Mouse (Mus musculus) adrenal gland, adult (tissue): ENCODE measurements around the gene Gtpbp10.

ENCODE experiments used
- DNase-seq, 2 experiments: peaks; one replicate each; pipeline ENCODE4 v3.0.0; 2022 to 2023; ENCODE audit warnings: low spot score in 1 of 2; ENCODE audit not compliant: inconsistent age in 2 of 2

Gtpbp10 gene

GRCm38 (mm10) chr5:5559079-5559740 lies at the start of gene Gtpbp10:
Gene Gtpbp10, minus strand, starts transcription at chr5:5559538.
- DNase-seq = peak; percentile 93 to 98

GRCm38 (mm10) chr5:5587686-5588085 lies 28.3 kb upstream of the Gtpbp10 start:
- no peak for DNase-seq

GRCm38 (mm10) chr5:5573749-5574317 lies 14.5 kb upstream of the Gtpbp10 start, which contains the start of gene Gm8773:
Gene Gm8773, plus strand, starts transcription at chr5:5573799.
- peak in 1 of 2 experiments; percentile 35 for DNase-seq

- DNase-seq = no peak
Observed at GRCm38 (mm10) chr5:5562435-5562834, 3.1 kb upstream of the Gtpbp10 start.

GRCm38 (mm10) chr5:5561041-5561706 lies 1.8 kb upstream of the Gtpbp10 start:
- DNase-seq = no peak

- no peak for DNase-seq
Observed at GRCm38 (mm10) chr5:5559798-5560197, 460 bp upstream of the Gtpbp10 start.

- no peak for DNase-seq
Observed at GRCm38 (mm10) chr5:5551110-5551509, 8.2 kb downstream of the Gtpbp10 start.

GRCm38 (mm10) chr5:5540385-5540784 lies 19.0 kb downstream of the Gtpbp10 start:
- no peak for DNase-seq

- no peak for DNase-seq
Observed at GRCm38 (mm10) chr5:5539771-5540170, 19.6 kb downstream of the Gtpbp10 start.

- DNase-seq = no peak
Observed at GRCm38 (mm10) chr5:5536131-5536530, 23.2 kb downstream of the Gtpbp10 start.

- DNase-seq = no peak
Observed at GRCm38 (mm10) chr5:5533656-5534420, 25.5 kb downstream of the Gtpbp10 start.

GRCm38 (mm10) chr5:5515411-5515810 lies 43.9 kb downstream of the Gtpbp10 start:
- DNase-seq = peak in 1 of 2 experiments; percentile 18

- DNase-seq = peak; percentile 97 to 98
Observed at GRCm38 (mm10) chr5:5514196-5515076, 44.9 kb downstream of the Gtpbp10 start, which contains the start of gene Cldn12. Gene Cldn12, minus strand, starts transcription at chr5:5514958.

- no peak for DNase-seq
Observed at GRCm38 (mm10) chr5:5511401-5511800, 47.9 kb downstream of the Gtpbp10 start.

- DNase-seq = no peak
Observed at GRCm38 (mm10) chr5:5510989-5511388, 48.3 kb downstream of the Gtpbp10 start.

- no peak for DNase-seq
Observed at GRCm38 (mm10) chr5:5510304-5510887, 48.9 kb downstream of the Gtpbp10 start.

- DNase-seq = no peak
Observed at GRCm38 (mm10) chr5:5508231-5508630, 51.1 kb downstream of the Gtpbp10 start.

- peak; percentile 58 to 87 for DNase-seq
Observed at GRCm38 (mm10) chr5:5507701-5508225, 51.6 kb downstream of the Gtpbp10 start.

- DNase-seq = peak in 1 of 2 experiments; percentile 16
Observed at GRCm38 (mm10) chr5:5504456-5504855, 54.9 kb downstream of the Gtpbp10 start.

- DNase-seq = peak in 1 of 2 experiments; percentile 56
Observed at GRCm38 (mm10) chr5:5503381-5503780, 56.0 kb downstream of the Gtpbp10 start.
